Mouse (Mus musculus): Measurements from ENCODE around the gene Prc1.

DNA sequence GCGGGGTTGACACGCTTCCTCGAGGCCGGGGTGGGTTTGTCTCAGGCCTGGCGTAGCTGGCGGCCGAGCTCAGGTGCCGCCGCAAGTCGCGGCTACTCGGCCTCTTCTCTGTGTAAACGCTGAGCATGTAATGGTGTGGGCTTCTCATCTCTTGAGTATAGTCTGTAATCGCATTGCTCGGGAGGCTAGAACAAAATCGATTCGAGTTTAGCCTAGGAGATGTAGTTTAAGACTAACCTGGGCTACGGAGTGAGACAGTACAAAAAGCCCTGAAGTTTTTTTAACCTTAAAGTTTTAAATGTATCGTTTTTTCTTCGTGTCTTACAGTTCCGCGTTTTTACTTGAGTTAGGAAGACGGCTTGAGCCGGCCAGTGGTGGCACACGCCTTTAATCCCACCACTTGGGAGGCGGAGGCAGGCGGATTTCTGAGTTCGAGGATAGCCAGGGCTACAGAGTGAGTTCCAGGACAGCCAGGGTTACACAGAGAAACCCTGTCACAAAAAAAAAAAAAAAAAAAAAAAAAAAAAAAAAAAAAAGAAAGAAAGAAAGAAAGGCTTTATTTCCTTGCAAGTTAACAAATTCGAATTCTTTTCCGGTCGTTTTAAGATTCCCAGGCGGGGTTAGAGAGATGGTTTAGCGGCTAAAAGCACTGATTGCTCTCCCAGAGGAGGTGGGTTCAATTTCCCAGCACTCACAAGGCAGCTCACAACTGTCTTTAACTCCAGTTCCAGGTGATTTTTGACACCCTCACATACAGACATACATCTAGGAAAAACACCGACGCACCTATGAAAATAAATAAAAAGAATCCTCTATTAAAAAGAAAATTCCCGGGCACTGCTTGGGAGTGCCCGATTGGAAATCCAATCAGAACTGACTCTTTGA, 756 bp downstream of the Prc1 start:
- TF ChIP-seq POLR2A (IDR thresholded peaks at IDR 0.05; ENCODE audit: extremely low read depth, insufficient read depth, low read length) (no peak), CTCF (IDR thresholded peaks at IDR 0.05; ENCODE audit: extremely low read depth, insufficient read depth, low read length) (no peak)
